ENCODE assay signal across 23 mouse cellular contexts in the genomic region with DNA sequence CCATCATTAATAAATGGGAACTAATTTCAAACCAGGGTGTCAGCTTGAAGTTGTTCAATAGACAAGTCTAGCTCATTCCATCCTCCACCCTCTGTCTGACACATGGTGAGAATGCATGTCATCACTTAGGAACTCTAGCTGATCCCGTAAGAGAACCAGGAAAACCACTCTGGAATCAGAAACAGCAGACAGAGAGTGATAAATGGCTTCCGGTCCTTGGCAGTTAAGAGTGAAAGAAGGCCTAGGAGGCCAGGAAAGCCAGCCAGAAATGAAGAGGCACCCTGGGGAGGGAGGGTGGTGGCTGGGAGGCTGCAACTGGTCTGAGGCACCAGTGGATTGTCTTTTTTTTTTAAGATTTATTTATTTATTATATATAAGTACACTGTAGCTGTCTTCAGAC. TPM values are rescaled to one million over a fixed set of nuclear protein-coding genes. Genes with fewer than 3 reads are reported as not detected.
"Had no signal": no experiment of that assay in that cellular context is flagged by ENCODE, and none has a peak within 500 bp of the region (broad histone marks: within the 10 kb centered on the region; RNA-seq: fewer than 3 reads in every experiment).

No protein-coding gene starts in this region.

- H3K27me3 ChIP-seq: heart, embryonic 12.5 days; intestine, embryonic 15.5 days; limb, embryonic 13.5 days; limb, embryonic 15.5 days had no signal

- H3K9ac ChIP-seq: heart, embryonic 12.5 days; hindbrain, embryonic 14.5 days; intestine, embryonic 15.5 days; limb, embryonic 13.5 days; limb, embryonic 15.5 days; liver, embryonic 12.5 days; liver, embryonic 14.5 days had no signal

- H3K27ac ChIP-seq: heart, adult 2 months; hindbrain, embryonic 14.5 days; intestine, embryonic 15.5 days; layer of hippocampus, adult 2 months; limb, embryonic 13.5 days; limb, embryonic 15.5 days; liver, embryonic 12.5 days; liver, embryonic 14.5 days had no signal

- ATAC-seq: hindbrain, embryonic 16.5 days; inflammation-experienced regulatory T-cells, adult 6 months; intestine, embryonic 15.5 days; intestine, postnatal 0 days; liver, embryonic 12.5 days had no signal

- H3K36me3 ChIP-seq: heart, embryonic 12.5 days; intestine, embryonic 15.5 days; limb, embryonic 13.5 days; limb, embryonic 15.5 days; liver, embryonic 12.5 days had no signal

- H3K4me1 ChIP-seq: heart, embryonic 12.5 days; intestine, embryonic 15.5 days; limb, embryonic 13.5 days; limb, embryonic 15.5 days; liver, embryonic 12.5 days had no signal

- H3K4me2 ChIP-seq: heart, embryonic 12.5 days; hindbrain, embryonic 14.5 days; intestine, embryonic 15.5 days; limb, embryonic 13.5 days; limb, embryonic 15.5 days; liver, embryonic 12.5 days had no signal

- DNase-seq: gastrocnemius, postnatal 14 days; gastrocnemius, postnatal 36 days; heart, adult 2 months; heart, postnatal 14 days; heart, postnatal 36 days; kidney, adult 18-20 months; kidney, adult 8-10 months; kidney, postnatal 10 days; kidney, postnatal 25 days; kidney, postnatal 4 days; layer of hippocampus, postnatal 36 days; left cerebral cortex, postnatal 4 days had no signal

- H3K4me3 ChIP-seq: heart, adult 2 months; heart, embryonic 12.5 days; intestine, embryonic 15.5 days; layer of hippocampus, adult 2 months; limb, embryonic 13.5 days; limb, embryonic 15.5 days; liver, embryonic 12.5 days had no signal

- H3K9me3 ChIP-seq: intestine, embryonic 15.5 days; limb, embryonic 13.5 days; limb, embryonic 15.5 days; liver, embryonic 12.5 days had no signal

RNA-seq across cellular contexts. Expression of gene Smim10l2a, which starts 6.5 kb away (rescaled TPM):
- total RNA-seq: gastrocnemius, postnatal 36 days; heart, postnatal 36 days had no signal
